Mouse (Mus musculus) stomach, postnatal 0 days (tissue): Measurements from ENCODE around the gene Gm45753.

ENCODE experiments used
- CTCF ChIP-seq: IDR thresholded peaks from 2 replicates; pipeline ENCODE4 v1.5.1; 2016; ENCODE audit warnings: antibody characterized with exemption, low read depth, mild to moderate bottlenecking, moderate library complexity
- EP300 ChIP-seq: optimal IDR thresholded peaks from 2 replicates; pipeline ENCODE3; 2016; ENCODE audit warnings: antibody characterized with exemption

DNA sequence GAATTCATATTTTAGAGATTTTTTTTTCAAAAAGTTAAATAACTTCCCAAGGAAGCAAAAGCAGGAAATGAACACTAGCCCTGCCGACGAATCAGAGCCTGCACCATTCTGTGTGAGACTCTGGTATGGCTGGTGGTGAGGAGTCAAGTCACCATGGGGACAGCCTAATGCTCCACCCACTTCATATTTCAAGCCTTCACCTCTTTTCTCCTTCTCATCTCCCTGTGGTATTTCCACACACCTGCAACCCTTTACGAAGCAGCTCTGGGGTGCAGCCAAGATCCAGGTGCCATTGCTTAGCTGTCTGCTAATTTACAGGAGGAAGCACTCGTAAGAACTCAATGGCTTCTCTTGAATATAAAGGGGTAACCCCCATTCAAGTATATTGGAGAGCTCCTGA is 2.7 kb upstream of the Gm45753 start:
- TF ChIP-seq CTCF (no peak), EP300 (no peak)
